Mouse (Mus musculus) neural tube, embryonic 10.5 days (tissue): Measurements from ENCODE around the gene Micu1.

Experiments
- DNase-seq: peaks from one replicate; pipeline ENCODE4 v3.0.0-alpha.2; 2017; ENCODE audit warnings: low spot score; ENCODE audit errors: extremely low spot score

Gene Micu1

DNA sequence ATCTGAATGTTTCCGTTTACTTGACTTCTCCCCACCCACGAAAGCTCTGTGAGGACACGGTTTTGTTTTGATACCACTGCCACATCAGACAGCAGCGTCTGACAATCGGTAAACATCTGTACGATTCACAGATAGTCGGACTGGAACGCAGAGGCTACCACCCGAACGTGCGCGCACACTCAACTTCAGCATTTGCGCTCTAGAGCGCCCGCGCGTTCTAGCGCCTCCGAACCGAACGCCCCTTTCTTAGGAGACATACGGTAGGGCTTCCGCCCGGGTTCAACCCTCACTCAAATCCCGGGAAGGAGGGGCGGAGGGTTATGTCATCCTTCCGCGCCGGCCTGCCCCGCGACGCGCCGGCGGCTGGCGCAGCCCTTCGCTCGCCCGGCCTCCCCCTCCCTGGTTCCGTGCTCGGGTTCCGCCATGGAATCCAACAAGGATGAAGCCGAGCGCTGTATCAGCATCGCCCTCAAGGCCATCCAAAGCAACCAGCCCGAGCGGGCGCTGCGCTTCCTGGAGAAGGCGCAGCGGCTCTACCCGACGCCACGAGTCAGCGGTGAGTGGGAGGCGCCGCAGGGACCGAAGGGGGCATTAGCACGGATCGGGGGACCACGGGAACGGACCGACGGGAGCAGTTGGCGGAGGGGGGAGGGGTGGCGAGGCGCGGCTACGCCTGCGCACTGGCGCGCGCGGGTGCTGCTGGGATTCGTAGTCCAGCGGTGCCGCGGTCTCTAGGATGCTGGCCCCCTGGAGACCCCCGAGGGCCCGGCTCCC is 177.2 kb downstream of the Micu1 start, which contains the start of gene Dnajb12:
Dnajb12 (plus strand) TSS at position 302 of the 774 bp plus-strand sequence.
- DNase-seq: peak; percentile 98

- DNase-seq: no peak
Observed at GRCm38 (mm10) chr10:59880029-59880386, 177.7 kb downstream of the Micu1 start.

GRCm38 (mm10) chr10:59880837-59881236 is 178.6 kb downstream of the Micu1 start:
- no peak for DNase-seq

GRCm38 (mm10) chr10:59884327-59885173 is 182.3 kb downstream of the Micu1 start:
- DNase-seq: no peak

DNA sequence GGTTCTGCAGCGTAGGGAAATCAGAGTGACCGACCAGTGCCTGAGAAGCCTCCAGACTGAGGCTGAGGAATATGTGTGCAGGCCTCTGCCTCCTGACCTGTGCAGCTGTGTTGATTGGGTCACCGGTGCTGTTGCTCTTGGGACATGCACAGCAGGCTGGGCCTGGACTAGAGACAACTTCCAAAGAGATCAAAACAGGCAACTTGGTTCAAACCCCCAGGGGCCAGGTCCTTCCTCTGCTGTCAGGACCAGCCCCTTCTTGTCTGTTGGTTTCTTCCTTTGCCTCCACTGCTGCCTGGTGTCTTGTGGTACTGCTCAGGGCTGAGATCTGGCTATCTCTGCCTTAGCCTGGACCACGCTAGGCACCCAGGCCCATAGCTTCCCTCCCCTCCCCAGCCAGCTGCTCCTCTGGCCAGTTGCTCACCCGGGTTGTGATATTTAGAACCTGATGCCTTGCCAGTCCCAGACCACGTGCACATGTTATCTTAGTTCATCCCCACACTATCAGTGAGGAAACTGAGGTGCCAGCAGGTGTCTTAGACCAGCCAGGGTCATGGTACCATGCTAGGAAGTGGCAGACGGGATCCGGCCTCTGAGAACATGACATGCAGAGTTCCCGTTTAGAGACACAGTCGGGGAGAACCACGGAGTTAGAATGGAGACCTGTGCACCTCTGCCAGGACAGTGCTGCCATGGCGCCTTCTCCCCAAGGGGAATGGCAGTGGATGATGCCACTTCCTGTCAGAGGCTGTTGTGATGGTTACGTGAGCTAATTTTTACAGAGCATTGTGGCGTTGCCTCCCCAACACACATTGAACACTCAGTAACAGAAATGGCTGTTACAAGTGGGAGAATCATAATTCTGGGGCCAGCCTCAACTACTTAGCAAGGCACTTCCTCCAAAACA is 183.2 kb downstream of the Micu1 start:
- no peak for DNase-seq

GRCm38 (mm10) chr10:59886081-59886466 is 183.8 kb downstream of the Micu1 start:
- no peak for DNase-seq

DNA sequence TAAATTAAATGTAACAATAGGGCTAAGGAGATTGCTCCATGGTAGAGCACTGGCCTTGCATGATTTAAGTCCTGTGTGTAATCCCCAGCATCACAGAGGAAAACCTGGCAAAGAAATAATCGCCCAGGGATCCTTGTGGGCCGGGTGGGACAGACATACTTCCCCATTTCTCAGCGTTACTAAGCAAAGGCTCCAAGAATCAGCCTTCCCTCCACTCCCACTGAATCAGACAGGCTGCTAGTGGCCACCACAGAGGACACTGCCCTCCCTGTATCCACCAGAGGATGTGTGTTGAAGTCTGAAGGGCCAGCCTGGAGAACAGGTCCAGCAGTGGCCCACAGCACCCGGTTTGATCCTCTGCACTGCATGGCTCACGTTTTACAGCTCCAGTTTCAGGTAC is 185.2 kb downstream of the Micu1 start:
- DNase-seq: no peak

- DNase-seq: no peak
Observed at GRCm38 (mm10) chr10:59889339-59889738, 187.1 kb downstream of the Micu1 start.

DNA sequence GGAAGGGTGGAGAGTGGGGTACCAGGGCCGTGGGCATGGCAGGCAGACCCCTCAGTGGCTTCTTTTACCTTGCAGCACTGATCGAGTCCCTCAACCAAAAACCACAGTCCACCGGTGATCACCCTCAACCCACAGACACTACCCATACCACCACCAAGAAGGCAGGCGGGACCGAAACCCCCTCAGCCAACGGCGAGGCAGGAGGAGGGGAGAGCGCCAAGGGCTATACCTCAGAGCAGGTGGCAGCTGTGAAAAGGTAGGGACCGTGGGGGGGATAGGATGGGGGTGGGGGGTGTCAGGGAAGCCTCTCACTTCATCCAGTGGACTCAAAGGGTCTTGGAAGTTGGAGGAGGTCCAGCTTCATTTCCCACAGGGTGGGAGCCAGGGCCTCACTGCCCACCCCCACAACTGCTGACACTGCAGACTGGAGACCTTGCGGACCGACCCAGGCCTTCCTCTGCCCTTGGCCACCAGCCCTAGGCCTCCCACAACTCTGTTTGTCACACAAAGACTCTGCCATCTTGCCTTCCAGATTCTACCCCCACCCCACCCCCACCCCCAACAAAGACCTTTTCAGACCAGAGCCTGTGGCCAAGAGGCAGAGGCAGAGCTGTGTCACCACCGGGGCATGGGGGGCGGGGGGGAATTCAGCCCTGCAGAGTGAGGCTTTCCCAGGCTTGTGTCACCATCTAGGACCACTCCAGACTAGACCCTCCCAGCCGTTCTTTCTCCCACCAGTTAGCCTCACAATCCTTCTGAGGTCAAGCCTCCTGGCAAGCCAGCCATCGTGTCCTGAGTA is 187.9 kb downstream of the Micu1 start:
- no peak for DNase-seq

DNA sequence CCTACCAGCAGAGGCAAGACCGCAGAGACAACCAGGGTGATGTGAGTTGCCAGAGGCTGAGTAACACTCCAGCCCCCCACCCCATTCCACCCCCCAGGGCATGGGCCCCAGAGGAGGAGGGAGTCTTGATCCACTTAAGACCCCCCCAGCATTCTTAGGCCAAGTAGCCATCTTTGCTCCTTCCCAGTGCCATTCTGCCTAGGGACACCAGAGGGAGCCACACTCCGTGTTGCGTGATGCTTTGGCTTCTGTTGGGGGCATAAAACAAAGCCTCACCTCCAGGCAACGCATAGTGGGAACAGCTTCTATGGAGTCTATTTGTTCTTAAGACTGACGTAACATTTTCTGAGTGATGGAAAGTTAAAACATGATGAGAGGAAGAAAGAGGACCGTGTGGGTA is 190.7 kb downstream of the Micu1 start:
- no peak for DNase-seq

- DNase-seq: peak; percentile 90
Observed at GRCm38 (mm10) chr10:59894251-59895160, 192.2 kb downstream of the Micu1 start.

DNA sequence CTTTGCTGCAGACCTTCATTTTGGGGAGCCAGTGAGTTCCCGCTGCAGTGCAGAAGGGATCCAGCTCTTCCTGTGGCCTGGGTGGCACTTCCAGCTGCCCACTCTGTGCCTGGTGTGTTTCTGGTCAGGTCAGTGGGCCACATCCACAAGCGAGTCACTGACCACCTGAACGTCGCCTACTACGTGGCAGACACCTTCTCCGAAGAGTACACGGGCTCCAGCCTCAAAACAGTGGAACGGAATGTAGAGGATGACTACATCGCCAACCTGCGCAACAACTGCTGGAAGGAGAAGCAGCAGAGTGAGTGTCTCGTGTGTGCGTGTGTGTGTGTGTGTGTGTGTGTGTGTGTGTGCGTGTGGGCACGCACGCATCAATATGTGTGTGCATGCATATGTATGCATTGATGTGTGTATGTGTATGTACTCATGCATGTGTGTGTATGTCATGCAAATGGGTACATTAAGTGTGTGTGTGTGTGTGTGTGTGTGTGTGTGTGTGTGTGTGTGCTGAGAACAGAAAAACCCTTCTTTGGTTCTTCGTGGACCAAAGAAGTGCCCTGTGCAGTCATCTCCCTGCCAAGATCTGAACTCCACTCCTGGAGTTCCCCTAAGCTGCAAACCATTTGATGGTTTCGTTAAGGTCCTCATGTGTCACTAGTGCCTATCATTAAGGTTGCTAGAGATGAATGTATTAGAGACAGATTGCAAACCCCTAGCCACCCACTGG is 193.3 kb downstream of the Micu1 start:
- no peak for DNase-seq

- DNase-seq: no peak
Observed at GRCm38 (mm10) chr10:59896211-59896610, 193.9 kb downstream of the Micu1 start.

DNA sequence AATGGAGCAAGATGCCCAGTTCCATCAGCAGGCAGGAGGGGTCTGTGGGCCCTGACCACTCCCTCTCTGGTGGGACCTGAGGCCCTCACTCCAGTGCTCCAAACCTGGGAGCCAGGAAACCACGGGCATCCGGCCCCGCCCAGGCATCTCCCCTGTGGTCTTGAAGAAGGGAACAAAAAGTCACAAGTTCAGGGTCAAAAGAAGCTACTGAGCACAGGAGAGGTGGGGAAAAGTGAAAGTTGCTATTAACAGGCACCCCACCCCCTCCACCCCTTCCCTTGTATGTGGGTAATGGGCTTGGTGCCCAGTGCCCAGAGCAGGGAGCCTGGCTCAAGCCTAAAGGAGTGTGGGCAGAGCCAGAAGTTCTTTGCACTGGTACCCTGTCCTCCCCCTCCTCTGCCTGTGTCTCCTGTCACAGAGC is 194.6 kb downstream of the Micu1 start:
- no peak for DNase-seq

DNA sequence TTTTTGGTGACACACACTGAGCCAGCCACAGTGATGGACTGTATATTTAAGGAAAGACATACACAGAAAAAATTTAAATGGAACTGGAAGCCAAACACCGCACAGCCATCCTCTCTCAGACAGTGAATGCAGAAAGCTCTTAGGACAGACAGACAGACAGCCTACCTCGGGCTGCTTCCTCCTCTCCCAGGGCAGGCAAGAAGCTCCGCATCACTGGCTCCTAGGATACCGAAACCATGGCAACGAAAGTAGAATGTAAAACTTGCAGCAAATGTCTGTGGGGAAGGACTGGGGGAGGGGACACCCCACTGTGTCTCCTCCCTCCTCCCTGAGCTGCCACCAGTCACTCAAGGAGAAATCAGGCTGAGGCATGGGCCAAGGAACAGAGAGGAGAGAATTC is 195.2 kb downstream of the Micu1 start:
- DNase-seq: no peak

DNA sequence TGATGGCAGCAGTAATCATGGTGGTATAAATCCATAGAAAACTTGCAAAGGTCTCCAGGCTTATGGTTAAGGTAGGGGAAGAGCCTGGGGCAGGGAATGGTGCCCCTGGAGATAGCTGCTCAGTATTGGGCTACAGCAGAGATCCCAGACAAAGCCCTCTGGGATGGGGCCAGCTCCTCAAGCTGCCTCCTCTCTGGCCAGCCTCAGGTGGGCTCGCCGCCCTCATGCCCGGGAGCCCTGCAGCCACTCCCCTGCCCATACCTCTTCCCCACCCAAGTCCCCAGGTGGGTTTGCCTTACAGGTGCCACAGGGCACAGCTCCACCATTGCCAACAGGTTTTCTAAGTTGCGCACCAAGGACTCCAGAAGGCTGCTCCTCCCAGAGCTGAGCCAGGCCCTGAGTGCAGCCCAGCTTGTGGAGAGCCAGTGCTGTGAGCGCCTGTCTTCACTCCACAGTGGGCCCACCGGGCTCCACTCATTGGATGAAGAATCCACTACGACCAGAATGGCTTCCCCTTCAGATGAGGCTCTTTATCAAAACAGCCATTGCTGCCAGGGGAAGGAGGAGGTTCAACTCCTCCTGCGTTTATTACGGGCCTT is 196.0 kb downstream of the Micu1 start:
- no peak for DNase-seq

DNA sequence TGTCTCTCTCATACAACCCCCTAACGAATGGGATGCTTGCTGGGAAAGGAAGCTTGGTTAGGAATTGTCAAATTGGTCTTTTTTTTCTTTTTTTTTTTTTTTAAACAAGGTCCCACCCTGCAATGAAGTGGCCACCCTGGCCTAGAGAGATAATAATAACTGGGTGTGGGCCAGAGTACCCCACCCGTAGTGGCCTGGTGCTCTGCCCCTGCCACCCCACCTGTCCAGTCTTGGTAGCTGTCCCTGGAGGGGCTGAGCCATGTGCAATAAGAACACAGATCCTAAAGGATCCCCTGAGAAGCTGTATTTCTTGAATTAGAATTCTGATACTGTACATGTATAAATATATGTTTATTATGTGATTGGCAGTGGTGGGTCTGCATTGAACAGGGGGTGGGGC is 196.7 kb downstream of the Micu1 start:
- DNase-seq: no peak

GRCm38 (mm10) chr10:59899341-59900173 is 197.3 kb downstream of the Micu1 start:
- DNase-seq: peak; percentile 85
